Mouse (Mus musculus): ENCODE results near the gene Wdr91. TPM values are rescaled to one million over a fixed set of nuclear protein-coding genes. Genes with fewer than 3 reads are reported as not detected.

Wdr91 gene
- polyA plus RNA-seq, 1 experiment from 2014 or later: 14.0 TPM

GRCm38 (mm10) chr6:34896168-34896780 is 14.4 kb downstream of the Wdr91 start:
- ATAC-seq (ENCODE audit: low FRiP score, low read depth): no peak
- Histone ChIP-seq H3K4me1 (no peaks in the 10 kb centered on the region; the same call in 1 of the 2 replicates), H3K27ac (no peak overlapping the region), H3K27me3 (replicated peaks) (no peaks in the 10 kb centered on the region), H3K36me3 (peaks cover 65% of the 10 kb centered on the region), H3K9ac (no peak overlapping the region), H3K9me3 (no peaks in the 10 kb centered on the region), H3K4me2 (replicated peaks) (no peak overlapping the region), H3K4me3 (no peak overlapping the region)
- WGBS: 59% methylated on average over 16 of the region's 16 CpGs

GRCm38 (mm10) chr6:34895569-34895968 is 15.1 kb downstream of the Wdr91 start:
- Histone ChIP-seq H3K4me2 (replicated peaks) (no peak overlapping the region), H3K4me3 (no peak overlapping the region), H3K4me1 (no peaks in the 10 kb centered on the region; the same call in 1 of the 2 replicates), H3K27ac (no peak overlapping the region), H3K36me3 (peaks cover 67% of the 10 kb centered on the region), H3K9me3 (no peaks in the 10 kb centered on the region), H3K27me3 (replicated peaks) (no peaks in the 10 kb centered on the region), H3K9ac (no peak overlapping the region)
- ATAC-seq (ENCODE audit: low FRiP score, low read depth): no peak
- WGBS: 88% methylated on average over 7 of the region's 7 CpGs

GRCm38 (mm10) chr6:34889185-34889584 is 21.5 kb downstream of the Wdr91 start:
- Histone ChIP-seq H3K4me1 (peaks cover 14% of the 10 kb centered on the region), H3K9ac (no peak overlapping the region), H3K4me2 (replicated peaks) (no peak overlapping the region), H3K9me3 (no peaks in the 10 kb centered on the region), H3K27me3 (replicated peaks) (no peaks in the 10 kb centered on the region), H3K36me3 (peaks cover 65% of the 10 kb centered on the region), H3K27ac (no peak overlapping the region), H3K4me3 (no peak overlapping the region)
- 68% methylated on average over 4 of the region's 4 CpGs for WGBS
- ATAC-seq (ENCODE audit: low FRiP score, low read depth): no peak

DNA sequence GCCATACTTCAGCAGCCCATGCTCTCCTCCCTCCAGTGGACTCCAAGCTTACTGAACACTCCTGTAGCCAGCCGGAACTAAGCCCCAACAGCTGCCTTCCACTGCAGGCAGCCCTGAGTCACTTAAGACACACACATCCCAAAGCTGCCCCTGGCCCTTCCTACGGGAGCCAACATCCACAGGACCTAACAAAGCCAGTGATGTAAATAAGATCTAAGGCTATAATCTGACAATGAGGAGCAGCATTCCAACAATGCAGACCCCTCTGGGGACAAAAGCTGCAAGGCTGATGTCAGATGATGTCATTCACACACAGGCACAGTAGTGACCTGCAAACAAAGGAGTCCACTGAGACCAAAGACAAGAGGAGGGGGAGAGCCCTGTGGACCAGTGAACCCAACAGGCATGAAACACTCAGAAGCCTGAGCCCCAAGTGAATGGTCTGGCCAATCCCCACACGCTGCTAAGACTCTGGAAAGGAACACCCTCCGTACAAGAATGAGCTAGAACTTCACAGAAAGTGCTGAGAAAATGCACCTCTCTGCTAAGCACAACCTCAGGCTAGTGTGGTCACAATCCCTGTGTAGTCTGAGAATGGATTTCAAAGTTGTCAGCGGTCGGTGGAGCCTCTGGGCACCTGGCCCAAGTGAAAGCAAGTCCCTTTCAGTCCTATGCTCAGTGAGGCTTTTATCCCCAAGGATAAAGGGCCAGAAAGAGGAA is 23.4 kb downstream of the Wdr91 start:
- Histone ChIP-seq H3K36me3 (peaks cover 61% of the 10 kb centered on the region), H3K9ac (no peak overlapping the region; the same call in 1 of the 2 replicates), H3K4me3 (no peak overlapping the region), H3K27me3 (replicated peaks) (no peaks in the 10 kb centered on the region), H3K4me1 (peaks cover 14% of the 10 kb centered on the region), H3K4me2 (replicated peaks) (no peak overlapping the region), H3K27ac (no peak overlapping the region), H3K9me3 (no peaks in the 10 kb centered on the region)
- 38% methylated on average over 6 of the region's 6 CpGs for WGBS
- ATAC-seq (ENCODE audit: low FRiP score, low read depth): peak; percentile 73

GRCm38 (mm10) chr6:34884724-34885123 is 26.0 kb downstream of the Wdr91 start:
- Histone ChIP-seq H3K4me2 (replicated peaks) (no peak overlapping the region), H3K36me3 (peaks cover 46% of the 10 kb centered on the region), H3K4me3 (no peak overlapping the region), H3K4me1 (peaks cover 14% of the 10 kb centered on the region), H3K9me3 (no peaks in the 10 kb centered on the region), H3K27ac (no peak overlapping the region), H3K27me3 (replicated peaks) (no peaks in the 10 kb centered on the region), H3K9ac (no peak overlapping the region)
- no peak for ATAC-seq (ENCODE audit: low FRiP score, low read depth)
- 83% methylated on average over 7 of the region's 7 CpGs for WGBS

DNA sequence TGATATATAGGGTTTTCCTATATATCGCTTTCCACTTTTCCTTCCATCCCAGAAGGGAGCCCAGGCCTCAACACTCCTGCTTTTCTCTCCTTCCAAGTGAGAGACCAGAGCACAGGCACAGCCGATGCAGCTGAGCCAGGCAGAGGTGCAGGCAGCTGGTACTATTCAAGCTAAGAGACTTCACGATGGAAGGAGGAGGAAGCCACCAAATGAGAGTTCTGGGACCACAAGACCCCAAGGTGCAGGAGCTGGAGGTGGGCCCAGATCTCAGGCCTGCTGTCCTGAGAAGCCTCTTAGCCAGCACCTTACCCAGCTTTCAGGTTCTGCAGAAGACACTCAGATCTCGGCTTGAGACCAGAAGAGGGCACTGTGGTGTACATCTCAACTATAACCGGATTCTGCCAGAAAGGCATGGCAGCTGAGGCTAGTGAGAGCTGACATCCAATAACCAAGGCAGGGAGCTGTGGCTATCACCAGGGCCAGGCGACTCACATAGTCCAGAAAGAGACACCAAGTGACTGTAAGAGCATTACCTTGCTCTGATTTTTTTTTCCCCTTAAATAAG is 30.7 kb downstream of the Wdr91 start:
- 59% methylated on average over 6 of the region's 6 CpGs for WGBS
- H3K36me3 ChIP-seq: peaks cover 29% of the 10 kb centered on the region
- H3K9me3 ChIP-seq: no peaks in the 10 kb centered on the region
- peaks cover 20% of the 10 kb centered on the region for H3K4me1 ChIP-seq
- no peaks in the 10 kb centered on the region for H3K27me3 ChIP-seq (replicated peaks)
- H3K4me3 ChIP-seq: no peak overlapping the region
- H3K9ac ChIP-seq: no peak overlapping the region
- no peak for ATAC-seq (ENCODE audit: low FRiP score, low read depth)
- H3K27ac ChIP-seq: no peak overlapping the region
- H3K4me2 ChIP-seq (replicated peaks): no peak overlapping the region

- no peak overlapping the region for H3K4me3 ChIP-seq
- H3K4me1 ChIP-seq: peaks cover 25% of the 10 kb centered on the region
- WGBS: 90% methylated on average over 16 of the region's 16 CpGs
- peaks cover 22% of the 10 kb centered on the region for H3K36me3 ChIP-seq
- no peaks in the 10 kb centered on the region for H3K27me3 ChIP-seq (replicated peaks)
- no peak overlapping the region for H3K9ac ChIP-seq
- no peak overlapping the region for H3K27ac ChIP-seq
- H3K9me3 ChIP-seq: no peaks in the 10 kb centered on the region
- H3K4me2 ChIP-seq (replicated peaks): no peak overlapping the region
- ATAC-seq (ENCODE audit: low FRiP score, low read depth): no peak
These were observed 31.5 kb downstream of the Wdr91 start for GRCm38 (mm10) chr6:34879101-34879740.

DNA sequence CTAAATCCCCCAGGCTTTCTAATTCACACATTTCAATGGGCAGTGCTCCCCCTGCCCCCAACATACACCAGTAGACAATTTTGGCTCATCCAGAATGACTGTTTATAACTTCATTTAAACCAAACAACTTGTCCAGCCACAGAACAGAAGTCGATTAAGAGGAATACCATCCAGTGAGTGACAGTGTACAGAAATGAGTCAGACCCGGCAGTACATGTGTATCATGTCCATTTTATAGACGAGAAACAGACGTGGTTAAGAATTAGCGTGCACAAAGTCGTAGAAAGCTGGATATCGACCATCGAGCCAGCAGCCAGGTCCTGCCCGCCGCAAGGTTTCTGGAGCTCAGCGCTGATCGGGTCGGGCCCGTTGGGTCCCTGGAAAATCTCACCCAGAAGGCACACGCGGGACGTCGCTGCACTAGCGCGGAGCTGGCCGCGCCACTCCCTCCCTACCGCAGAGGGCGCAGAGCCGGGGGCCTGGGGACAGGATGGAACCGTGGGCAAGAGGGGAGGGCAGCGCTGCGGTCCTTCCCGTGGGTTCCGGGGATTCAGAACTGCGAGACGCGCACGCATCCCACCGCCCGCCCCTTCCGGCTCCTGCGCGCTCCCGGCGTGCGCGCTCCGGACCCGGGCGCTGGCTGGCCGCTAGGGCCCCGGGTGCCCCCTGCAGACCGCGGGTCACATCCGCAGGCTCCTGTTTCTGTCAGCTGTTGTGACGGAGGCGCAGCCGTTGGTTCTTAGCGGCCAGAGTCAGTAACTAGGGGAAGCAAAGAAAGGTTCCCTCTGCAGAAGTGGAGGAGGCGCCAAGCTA is 33.0 kb downstream of the Wdr91 start, which contains the start of gene Cyren:
Gene Cyren (minus strand): TSS at position 552 of the 813 bp plus-strand sequence.
- Histone ChIP-seq H3K4me1 (peaks cover 25% of the 10 kb centered on the region), H3K36me3 (peaks cover 18% of the 10 kb centered on the region)
- 1% methylated on average over 56 of the region's 56 CpGs for WGBS

GRCm38 (mm10) chr6:34876835-34877156 is 33.9 kb downstream of the Wdr91 start:
- H3K4me3 ChIP-seq: peak overlapping the region; percentile 66
- no peak for ATAC-seq (ENCODE audit: low FRiP score, low read depth)
- H3K9ac ChIP-seq: peak overlapping the region; percentile 75
- H3K4me2 ChIP-seq (replicated peaks): peak overlapping the region; percentile 75
- H3K9me3 ChIP-seq: no peaks in the 10 kb centered on the region
- WGBS: 43% methylated on average over 2 of the region's 2 CpGs
- no peaks in the 10 kb centered on the region for H3K27me3 ChIP-seq (replicated peaks)
- peaks cover 25% of the 10 kb centered on the region for H3K4me1 ChIP-seq
- H3K27ac ChIP-seq: no peak overlapping the region
- H3K36me3 ChIP-seq: peaks cover 9% of the 10 kb centered on the region

More for the DNA sequence above, 33.0 kb downstream of the Wdr91 start, which contains the start of gene Cyren:
- Histone ChIP-seq H3K27ac (peak within 1 kb of the TSS; percentile 68), H3K27me3 (replicated peaks) (no peaks in the 10 kb centered on the region), H3K9ac (peak within 1 kb of the TSS; percentile 75), H3K9me3 (no peaks in the 10 kb centered on the region), H3K4me2 (replicated peaks) (peak within 1 kb of the TSS; percentile 75), H3K4me3 (peak within 1 kb of the TSS; percentile 66)
- peak; percentile 93 for ATAC-seq (ENCODE audit: low FRiP score, low read depth)

- Histone ChIP-seq H3K9me3 (no peaks in the 10 kb centered on the region), H3K4me1 (peaks cover 25% of the 10 kb centered on the region), H3K4me2 (replicated peaks) (peak overlapping the region; percentile 75), H3K9ac (no peak overlapping the region), H3K27me3 (replicated peaks) (no peaks in the 10 kb centered on the region), H3K4me3 (no peak overlapping the region), H3K36me3 (peaks cover 7% of the 10 kb centered on the region), H3K27ac (no peak overlapping the region)
- no peak for ATAC-seq (ENCODE audit: low FRiP score, low read depth)
- 71% methylated on average over 12 of the region's 12 CpGs for WGBS
These were observed 34.5 kb downstream of the Wdr91 start for GRCm38 (mm10) chr6:34875966-34876834.

DNA sequence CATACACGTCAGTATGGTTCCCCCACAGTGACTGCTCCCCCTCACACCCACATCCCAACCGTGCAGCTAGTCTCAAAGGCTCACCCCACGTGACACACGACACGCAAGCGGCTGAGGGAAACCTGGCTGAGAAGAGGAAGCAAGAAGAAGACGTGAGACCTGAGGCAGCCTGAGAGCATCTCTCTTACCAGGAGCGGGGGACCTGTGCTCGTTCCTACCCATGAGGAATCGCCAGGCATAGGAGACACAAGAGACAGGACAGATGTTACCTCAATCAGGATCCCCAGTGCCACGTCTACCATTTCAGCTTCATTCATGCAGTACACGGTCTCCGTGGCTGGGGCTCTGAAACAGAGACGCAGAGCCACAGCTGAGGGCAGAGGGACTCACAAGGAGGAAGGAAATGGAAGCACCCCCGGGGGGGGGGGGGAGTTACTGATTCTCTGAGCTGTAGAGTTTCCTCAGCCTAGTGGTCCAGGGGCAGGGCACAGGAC is 35.4 kb downstream of the Wdr91 start:
- Histone ChIP-seq H3K27ac (no peak overlapping the region), H3K9ac (no peak overlapping the region), H3K4me1 (peaks cover 25% of the 10 kb centered on the region)

More for the DNA sequence above, 35.4 kb downstream of the Wdr91 start:
- H3K9me3 ChIP-seq: no peaks in the 10 kb centered on the region
- H3K27me3 ChIP-seq (replicated peaks): no peaks in the 10 kb centered on the region
- H3K36me3 ChIP-seq: peaks cover 4% of the 10 kb centered on the region
- no peak for ATAC-seq (ENCODE audit: low FRiP score, low read depth)
- H3K4me2 ChIP-seq (replicated peaks): no peak overlapping the region
- 91% methylated on average over 15 of the region's 15 CpGs for WGBS
- H3K4me3 ChIP-seq: no peak overlapping the region
